Mouse (Mus musculus) T-cell, adult 2 months (primary cell): ENCODE measurements around the gene Lrp1.

Source experiments
- DNase-seq: peaks from one replicate; pipeline ENCODE4 v3.0.0; 2022; ENCODE audit warnings: low spot score

The Lrp1 gene

GRCm38 (mm10) chr10:127615591-127615990, 5.4 kb downstream of the Lrp1 start:
- no peak for DNase-seq

- DNase-seq: no peak
Observed at GRCm38 (mm10) chr10:127615034-127615374, 5.9 kb downstream of the Lrp1 start.

GRCm38 (mm10) chr10:127614236-127615033, 6.5 kb downstream of the Lrp1 start:
- no peak for DNase-seq

GRCm38 (mm10) chr10:127612079-127612775, 8.7 kb downstream of the Lrp1 start:
- no peak for DNase-seq

GRCm38 (mm10) chr10:127610066-127610415, 10.9 kb downstream of the Lrp1 start:
- no peak for DNase-seq

- DNase-seq: no peak
Observed at GRCm38 (mm10) chr10:127609415-127610065, 11.4 kb downstream of the Lrp1 start.

- DNase-seq: no peak
Observed at GRCm38 (mm10) chr10:127607059-127607458, 13.9 kb downstream of the Lrp1 start.

GRCm38 (mm10) chr10:127605756-127606155, 15.2 kb downstream of the Lrp1 start:
- no peak for DNase-seq

- DNase-seq: no peak
Observed at GRCm38 (mm10) chr10:127605251-127605547, 15.7 kb downstream of the Lrp1 start.

GRCm38 (mm10) chr10:127604465-127605250, 16.3 kb downstream of the Lrp1 start:
- DNase-seq: no peak

GRCm38 (mm10) chr10:127603437-127604371, 17.2 kb downstream of the Lrp1 start:
- DNase-seq: no peak

GRCm38 (mm10) chr10:127602194-127602593, 18.8 kb downstream of the Lrp1 start:
- DNase-seq: no peak

GRCm38 (mm10) chr10:127599779-127600541, 21.0 kb downstream of the Lrp1 start:
- no peak for DNase-seq

- DNase-seq: no peak
Observed at GRCm38 (mm10) chr10:127599252-127599651, 21.7 kb downstream of the Lrp1 start.

- DNase-seq: no peak
Observed at GRCm38 (mm10) chr10:127598607-127599006, 22.3 kb downstream of the Lrp1 start.

- no peak for DNase-seq
Observed at GRCm38 (mm10) chr10:127597311-127597901, 23.5 kb downstream of the Lrp1 start.

- DNase-seq: no peak
Observed at GRCm38 (mm10) chr10:127596321-127596941, 24.5 kb downstream of the Lrp1 start.

- DNase-seq: no peak
Observed at GRCm38 (mm10) chr10:127594930-127595715, 25.8 kb downstream of the Lrp1 start.

- DNase-seq: no peak
Observed at GRCm38 (mm10) chr10:127594405-127594804, 26.5 kb downstream of the Lrp1 start.
